Mouse (Mus musculus) kidney, embryonic 16.5 days (tissue): ENCODE measurements at regions not wholly inside any gene's neighbourhood (a gene's known extent, or its start where the extent isn't known, plus 50 kb on each side); places are given as distances from the start of the nearest gene placed in this dataset.
"Not testable (repeated sequence)": the region's sequence is repeated elsewhere in the genome, so short reads cannot be mapped to it uniquely, and the experiment has no call there.

Experiments
- ATAC-seq: fragments of 200-750 bp; cut with Nextera tagmentation; 2 replicates; pipeline ENCODE4 v1.8.0; 2017; ENCODE audit warnings: moderate TSS enrichment; ENCODE audit not compliant: low FRiP score, low TSS enrichment
- H3K27ac ChIP-seq: fragments of 300-500 bp; sonication (generic); 2 replicates; pipeline ENCODE4 v1.5.1; 2014; ENCODE audit warnings: low read length
- H3K27me3 ChIP-seq: fragments of 300-500 bp; sonication (generic); 2 replicates; pipeline ENCODE4 v1.6.1; 2014; ENCODE audit warnings: low read length, control low read depth, mixed read lengths; ENCODE audit not compliant: insufficient read depth
- H3K36me3 ChIP-seq: fragments of 300-500 bp; sonication (generic); 2 replicates; pipeline ENCODE4 v1.6.1; 2014; ENCODE audit warnings: low read length, control low read depth, mixed read lengths; ENCODE audit not compliant: insufficient read depth
- H3K4me1 ChIP-seq: fragments of 300-500 bp; sonication (generic); 2 replicates; pipeline ENCODE4 v1.6.1; 2014; ENCODE audit warnings: low read length, control low read depth, mixed read lengths; ENCODE audit not compliant: insufficient read depth
- H3K4me2 ChIP-seq: fragments of 300-500 bp; sonication (generic); replicated peaks from 2 replicates; pipeline ENCODE4 v1.6.1; 2014; ENCODE audit warnings: low read depth, low read length
- H3K4me3 ChIP-seq: fragments of 300-500 bp; sonication (generic); 2 replicates; pipeline ENCODE4 v1.5.1; 2014; ENCODE audit warnings: mild to moderate bottlenecking, low read length
- H3K9ac ChIP-seq: fragments of 300-500 bp; sonication (generic); replicated peaks from 2 replicates; pipeline ENCODE4 v1.6.1; 2014; ENCODE audit warnings: low read length
- H3K9me3 ChIP-seq: fragments of 300-500 bp; sonication (generic); 2 replicates; pipeline ENCODE4 v1.6.1; 2016; ENCODE audit warnings: low read length, control low read depth
- WGBS: fragments of 180-500 bp; shearing (Covaris S2); extraction: QIAGEN DNeasy Blood & Tissue Kit; methylation state at CpG from one replicate; pipeline ENCODE4 v1.1.7; 2014; 5-methylcytosine and 5-hydroxymethylcytosine counted together

GRCm38 (mm10) chr2:166516261-166516660 is 197.4 kb downstream of the Prex1 start:
- no peaks in the 10 kb centered on the region for H3K9me3 ChIP-seq
- H3K4me3 ChIP-seq: no peak overlapping the region
- peaks cover 7% of the 10 kb centered on the region; the same call in 1 of the 2 replicates for H3K4me1 ChIP-seq
- ATAC-seq: no peak
- H3K27ac ChIP-seq: no peak overlapping the region
- H3K27me3 ChIP-seq: no peaks in the 10 kb centered on the region
- WGBS: 81% methylated on average over 1 of the region's 1 CpGs
- no peak overlapping the region for H3K9ac ChIP-seq
- no peaks in the 10 kb centered on the region for H3K36me3 ChIP-seq
- H3K4me2 ChIP-seq: no peak overlapping the region

- no peaks in the 10 kb centered on the region for H3K9me3 ChIP-seq
- no peaks in the 10 kb centered on the region for H3K36me3 ChIP-seq
- H3K27ac ChIP-seq: no peak overlapping the region
- no peak for ATAC-seq
- H3K27me3 ChIP-seq: no peaks in the 10 kb centered on the region
- H3K4me2 ChIP-seq: no peak overlapping the region
- H3K4me3 ChIP-seq: no peak overlapping the region
- H3K4me1 ChIP-seq: peaks cover 14% of the 10 kb centered on the region
- H3K9ac ChIP-seq: no peak overlapping the region
- WGBS: 21% methylated on average over 8 of the region's 8 CpGs
These were observed 199.0 kb downstream of the Prex1 start for GRCm38 (mm10) chr2:166514664-166515063.

GRCm38 (mm10) chr2:166512488-166512887 is 201.1 kb downstream of the Prex1 start:
- no peak overlapping the region for H3K4me3 ChIP-seq
- 87% methylated on average over 8 of the region's 8 CpGs for WGBS
- H3K9me3 ChIP-seq: 0 out of 2 replicates have a peak, but pooled peaks cover 4% of the 10 kb centered on the region
- no peaks in the 10 kb centered on the region for H3K27me3 ChIP-seq
- no peak overlapping the region for H3K9ac ChIP-seq
- H3K36me3 ChIP-seq: no peaks in the 10 kb centered on the region
- no peak overlapping the region for H3K27ac ChIP-seq
- ATAC-seq: no peak
- H3K4me1 ChIP-seq: peaks cover 14% of the 10 kb centered on the region
- no peak overlapping the region for H3K4me2 ChIP-seq

- H3K4me1 ChIP-seq, ATAC-seq: not testable (repeated sequence)
- 73% methylated on average over 3 of the region's 3 CpGs for whole genome bisulfite sequencing
These were observed 202.2 kb downstream of the Prex1 start for GRCm38 (mm10) chr2:166511477-166511876.

DNA sequence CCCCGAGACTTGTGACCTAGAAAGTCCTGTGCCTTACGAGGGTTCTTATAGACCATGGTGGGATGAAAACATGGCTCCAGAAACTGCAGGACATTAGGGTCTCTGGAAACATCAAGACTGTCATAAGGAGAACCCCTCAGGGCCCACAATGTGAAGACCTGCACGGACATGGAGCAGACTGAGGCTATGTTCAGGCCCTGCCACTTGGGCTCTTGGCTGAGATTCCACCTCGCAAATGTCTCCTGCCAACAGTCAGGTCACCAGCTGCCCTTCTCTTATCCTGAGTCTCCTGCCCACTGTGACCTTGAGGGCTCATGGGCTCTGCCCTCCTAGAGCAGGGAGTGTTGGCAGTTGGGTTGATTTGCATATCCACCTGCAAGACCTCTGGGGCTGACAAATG is 202.9 kb downstream of the Prex1 start:
- Histone ChIP-seq H3K4me1 (peaks cover 7% of the 10 kb centered on the region), H3K9me3 (0 out of 2 replicates have a peak, but pooled peaks cover 4% of the 10 kb centered on the region), H3K4me2 (no peak overlapping the region), H3K9ac (no peak overlapping the region), H3K4me3 (no peak overlapping the region), H3K27me3 (no peaks in the 10 kb centered on the region), H3K36me3 (no peaks in the 10 kb centered on the region), H3K27ac (no peak overlapping the region)
- WGBS: 48% methylated on average over 4 of the region's 4 CpGs
- no peak for ATAC-seq

More at GRCm38 (mm10) chr2:166511477-166511876, 202.2 kb downstream of the Prex1 start:
- H3K27me3 ChIP-seq, H3K9me3 ChIP-seq, H3K36me3 ChIP-seq, H3K4me2 ChIP-seq, H3K4me3 ChIP-seq, H3K27ac ChIP-seq, H3K9ac ChIP-seq: not testable (repeated sequence)

DNA sequence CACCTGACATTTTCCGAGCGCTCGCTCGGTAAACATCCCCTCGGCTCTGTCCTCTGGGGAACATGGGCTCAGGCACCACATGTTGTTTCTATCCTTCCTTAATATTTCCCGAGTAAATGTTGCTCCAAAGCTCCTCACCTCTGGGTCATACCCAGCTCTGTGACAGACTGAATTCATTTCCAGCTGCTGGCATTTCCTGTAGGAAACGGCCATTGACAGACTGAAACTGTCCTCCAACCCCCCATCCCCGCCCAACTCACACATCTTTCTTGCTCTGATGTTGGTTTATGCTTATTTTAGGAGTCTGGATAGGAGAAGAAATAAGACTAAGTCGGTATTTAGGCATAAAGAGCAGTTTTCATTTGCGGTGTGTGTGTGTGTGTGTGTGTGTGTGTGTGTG is 204.0 kb downstream of the Prex1 start:
- peaks cover 11% of the 10 kb centered on the region for H3K4me1 ChIP-seq
- whole genome bisulfite sequencing: 60% methylated on average over 10 of the region's 10 CpGs
- H3K36me3 ChIP-seq: no peaks in the 10 kb centered on the region
- ATAC-seq: 0 out of 2 replicates have a peak, but pooled peaks have one; percentile 50
- H3K27ac ChIP-seq: peak overlapping the region; percentile 52; the same call in 1 of the 2 replicates
- H3K9ac ChIP-seq: no peak overlapping the region
- H3K4me3 ChIP-seq: no peak overlapping the region
- H3K9me3 ChIP-seq: 0 out of 2 replicates have a peak, but pooled peaks cover 4% of the 10 kb centered on the region
- H3K27me3 ChIP-seq: no peaks in the 10 kb centered on the region
- no peak overlapping the region for H3K4me2 ChIP-seq

GRCm38 (mm10) chr2:166508656-166509420 is 204.8 kb downstream of the Prex1 start:
- H3K9ac ChIP-seq: no peak overlapping the region
- H3K36me3 ChIP-seq: no peaks in the 10 kb centered on the region
- no peak overlapping the region for H3K4me3 ChIP-seq
- peak overlapping the region; percentile 52; the same call in 1 of the 2 replicates for H3K27ac ChIP-seq
- no peak; the same call in 1 of the 2 replicates for ATAC-seq
- H3K9me3 ChIP-seq: 0 out of 2 replicates have a peak, but pooled peaks cover 4% of the 10 kb centered on the region
- no peak overlapping the region for H3K4me2 ChIP-seq
- H3K4me1 ChIP-seq: peaks cover 17% of the 10 kb centered on the region
- 78% methylated on average over 8 of the region's 8 CpGs for WGBS
- H3K27me3 ChIP-seq: no peaks in the 10 kb centered on the region

DNA sequence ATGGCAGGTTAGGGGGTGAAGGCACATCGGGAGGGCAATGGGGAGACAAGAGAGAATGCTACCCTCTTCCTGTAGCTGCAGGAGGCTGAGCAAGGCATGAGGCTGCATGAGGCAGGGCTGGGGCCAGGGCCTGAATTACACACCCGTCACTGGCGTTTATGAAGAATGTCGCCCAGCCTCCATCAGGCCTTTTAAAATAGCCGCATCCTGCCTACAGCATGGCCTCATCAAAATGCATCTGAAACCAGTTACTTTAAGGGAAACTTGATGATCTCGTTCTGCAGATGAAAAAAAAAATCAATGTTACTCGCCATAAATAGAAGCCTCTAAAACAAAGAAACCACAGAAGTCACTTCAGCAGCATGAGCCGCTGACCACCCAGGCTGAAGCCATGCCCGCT is 208.3 kb downstream of the Prex1 start:
- no peaks in the 10 kb centered on the region for H3K27me3 ChIP-seq
- WGBS: 52% methylated on average over 9 of the region's 9 CpGs
- no peak overlapping the region for H3K9ac ChIP-seq
- no peak overlapping the region for H3K27ac ChIP-seq
- H3K4me1 ChIP-seq: peaks cover 15% of the 10 kb centered on the region
- H3K9me3 ChIP-seq: 0 out of 2 replicates have a peak, but pooled peaks cover 4% of the 10 kb centered on the region
- no peaks in the 10 kb centered on the region for H3K36me3 ChIP-seq
- H3K4me2 ChIP-seq: no peak overlapping the region
- no peak overlapping the region for H3K4me3 ChIP-seq
- no peak; the same call in 1 of the 2 replicates for ATAC-seq

DNA sequence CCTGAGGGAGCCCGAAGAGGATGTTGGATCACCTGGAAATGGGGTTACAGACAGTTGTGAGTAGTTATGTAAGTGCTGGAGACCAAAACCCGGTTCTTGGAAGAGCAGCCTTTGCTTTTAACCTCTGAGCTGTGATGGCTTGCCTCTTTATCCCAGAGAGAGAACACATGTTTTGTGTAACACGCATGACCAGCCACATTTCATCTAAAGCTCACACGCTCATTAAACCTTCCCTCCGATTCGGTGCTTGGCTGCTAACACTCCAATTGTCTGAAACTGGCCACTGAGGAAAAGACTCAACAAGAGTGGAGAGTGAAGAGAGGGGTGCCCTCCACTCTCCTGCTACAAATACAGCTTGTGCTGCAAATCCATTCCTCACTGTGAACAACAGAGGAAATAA is 210.0 kb downstream of the Prex1 start:
- Histone ChIP-seq H3K27me3 (no peaks in the 10 kb centered on the region), H3K4me1 (peaks cover 15% of the 10 kb centered on the region), H3K9ac (0 out of 2 replicates have a peak overlapping the region, but pooled peaks have one; percentile 7), H3K27ac (no peak overlapping the region), H3K9me3 (peaks cover 5% of the 10 kb centered on the region; the same call in 1 of the 2 replicates), H3K4me3 (no peak overlapping the region), H3K36me3 (no peaks in the 10 kb centered on the region), H3K4me2 (no peak overlapping the region)
- whole genome bisulfite sequencing: 49% methylated on average over 6 of the region's 6 CpGs
- no peak for ATAC-seq

DNA sequence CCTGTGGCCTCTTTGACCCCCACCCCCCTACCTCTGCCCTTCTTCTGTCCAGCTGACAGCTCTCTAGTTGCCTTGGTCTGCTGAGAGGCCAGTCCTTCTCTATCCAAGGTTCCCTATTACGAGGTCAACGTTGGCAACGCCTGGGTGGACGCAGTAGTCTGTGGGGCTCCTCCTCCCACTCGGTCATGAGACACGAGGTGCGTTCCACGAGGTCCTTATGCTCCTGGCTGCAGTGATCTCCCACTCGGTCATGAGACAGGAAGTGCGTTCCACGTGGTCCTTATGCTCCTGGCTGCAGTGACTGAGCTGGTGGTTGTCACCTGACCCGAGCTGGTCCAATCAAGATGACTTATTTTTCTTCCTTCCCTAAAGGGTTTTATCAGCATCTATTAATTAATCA is 220.7 kb downstream of the Prex1 start:
- WGBS: 47% methylated on average over 12 of the region's 12 CpGs
- Histone ChIP-seq H3K4me3 (no peak overlapping the region), H3K36me3 (no peaks in the 10 kb centered on the region), H3K27ac (no peak overlapping the region), H3K4me2 (no peak overlapping the region), H3K4me1 (peaks cover 27% of the 10 kb centered on the region), H3K27me3 (no peaks in the 10 kb centered on the region), H3K9ac (no peak overlapping the region), H3K9me3 (no peaks in the 10 kb centered on the region)
- peak; percentile 49; the same call in 1 of the 2 replicates for ATAC-seq
